Mouse (Mus musculus) yolk sac, embryonic 10.5 days (tissue): ENCODE measurements around the gene Dap.

Experiments used
- DNase-seq: peaks from one replicate; pipeline ENCODE4 v3.0.0-alpha.2; 2017; ENCODE audit warnings: low spot score

Gene Dap

DNA sequence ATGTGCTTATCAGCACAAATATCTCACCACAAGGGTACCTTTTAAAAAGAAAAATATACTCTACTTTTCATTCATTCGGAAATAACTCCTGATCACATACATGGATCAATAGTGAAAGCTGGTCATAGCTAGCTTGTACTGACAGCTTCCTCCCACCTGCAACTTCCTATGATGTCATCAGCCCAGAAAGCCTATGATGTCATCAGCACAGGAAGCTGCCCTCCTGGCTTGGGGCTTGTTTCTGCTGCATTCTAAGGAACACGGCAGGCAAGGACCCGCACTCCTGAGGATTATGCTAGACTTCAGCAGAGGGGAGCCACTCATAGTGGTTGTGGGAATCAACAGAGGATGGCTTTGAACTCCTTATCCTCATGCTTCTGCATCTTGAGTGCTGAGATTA, 80.2 kb downstream of the Dap start:
- DNase-seq: no peak

- no peak for DNase-seq
Observed at GRCm38 (mm10) chr15:31305181-31305580, 81.1 kb downstream of the Dap start.

DNA sequence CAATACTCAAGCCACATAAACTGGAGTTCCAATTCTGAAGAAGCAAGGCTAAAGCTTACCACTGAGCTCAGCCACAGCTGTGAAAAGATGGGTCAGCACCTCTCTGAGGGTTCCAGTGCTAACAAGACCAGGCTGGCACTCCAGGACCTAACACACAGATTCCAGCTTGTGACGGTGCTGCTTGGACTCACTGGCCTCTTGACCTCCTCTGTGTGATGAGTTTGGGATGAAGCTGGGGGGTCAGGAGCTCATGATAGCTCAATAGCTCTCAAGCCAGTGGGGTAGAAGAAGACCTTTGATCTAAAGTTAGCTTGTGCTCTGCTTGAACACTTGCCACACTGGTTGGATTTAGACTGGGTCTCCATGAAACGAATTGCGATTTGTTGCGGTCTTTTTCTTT, 82.6 kb downstream of the Dap start:
- DNase-seq: no peak

GRCm38 (mm10) chr15:31309526-31309925, 85.4 kb downstream of the Dap start:
- DNase-seq: no peak

- DNase-seq: no peak
Observed at GRCm38 (mm10) chr15:31312001-31312400, 87.9 kb downstream of the Dap start.

DNA sequence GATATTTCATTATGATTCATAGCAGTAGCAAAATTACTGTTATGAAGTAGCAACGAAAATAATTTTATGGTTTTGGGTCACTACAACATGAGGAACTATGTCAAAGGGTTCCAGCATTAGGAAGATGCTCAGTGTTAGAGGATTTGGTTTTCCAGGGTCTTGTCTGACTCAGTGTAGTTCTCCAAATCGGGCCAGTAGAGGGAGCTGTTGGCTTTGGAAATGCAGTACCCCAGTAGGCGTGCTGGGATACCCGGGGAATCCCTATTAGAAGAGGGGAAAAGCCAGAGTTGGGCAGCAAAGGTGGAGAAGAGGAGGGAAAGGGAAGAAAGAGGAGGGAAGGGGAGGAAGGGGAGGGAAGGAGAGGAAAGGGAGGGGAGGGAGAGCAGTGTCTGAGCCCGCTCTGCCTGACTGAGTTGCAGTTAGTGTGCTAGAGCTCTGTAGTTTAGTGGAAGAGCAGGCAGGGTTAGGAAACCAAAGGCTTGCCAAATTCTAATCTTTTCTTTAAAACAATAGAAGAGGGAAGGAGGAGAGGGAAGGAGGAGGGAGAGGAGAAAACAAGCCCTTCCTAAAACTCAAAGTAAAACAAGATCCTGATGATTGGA, 91.6 kb downstream of the Dap start:
- DNase-seq: peak; percentile 67

- DNase-seq: no peak
Observed at GRCm38 (mm10) chr15:31317056-31317805, 93.1 kb downstream of the Dap start.

DNA sequence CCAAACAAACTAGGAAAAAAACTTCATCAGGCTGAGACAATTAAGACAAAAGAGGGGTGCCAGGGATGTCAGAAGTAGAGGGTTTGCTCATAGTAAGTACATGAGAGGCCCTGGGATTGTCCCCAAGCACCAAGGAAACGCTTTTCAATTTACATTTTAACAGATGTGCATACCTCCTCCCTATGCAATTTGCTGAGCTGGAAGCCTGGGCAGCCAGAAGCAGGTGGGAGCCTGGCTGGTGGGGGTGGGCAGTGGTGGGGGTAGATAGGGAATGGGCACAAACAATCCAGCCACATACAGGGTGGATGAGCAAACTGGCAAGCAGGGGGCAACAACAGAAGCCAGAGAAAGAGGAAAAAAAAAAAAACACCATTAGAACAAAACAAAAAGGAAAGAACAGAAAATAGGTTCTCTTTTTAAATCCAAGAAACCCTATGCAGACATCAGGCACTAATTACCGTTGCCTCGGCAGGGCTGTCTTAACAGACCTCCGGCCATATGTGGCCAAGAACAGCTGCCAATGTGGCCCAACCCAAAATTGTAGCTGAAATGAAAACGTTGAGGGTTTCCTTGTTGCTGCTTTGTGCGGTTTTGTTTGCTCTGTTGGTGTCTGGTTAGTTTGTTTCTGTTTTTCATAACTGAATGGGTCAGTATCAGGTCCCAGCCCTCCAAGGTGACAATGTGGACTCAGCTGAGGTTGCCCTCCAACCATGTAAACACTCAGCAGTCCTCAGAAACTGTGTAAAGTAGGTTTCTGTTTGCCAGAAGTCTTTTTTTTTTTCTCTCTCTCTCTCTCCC, 94.2 kb downstream of the Dap start:
- no peak for DNase-seq

- DNase-seq: no peak
Observed at GRCm38 (mm10) chr15:31319046-31319445, 94.9 kb downstream of the Dap start.

DNA sequence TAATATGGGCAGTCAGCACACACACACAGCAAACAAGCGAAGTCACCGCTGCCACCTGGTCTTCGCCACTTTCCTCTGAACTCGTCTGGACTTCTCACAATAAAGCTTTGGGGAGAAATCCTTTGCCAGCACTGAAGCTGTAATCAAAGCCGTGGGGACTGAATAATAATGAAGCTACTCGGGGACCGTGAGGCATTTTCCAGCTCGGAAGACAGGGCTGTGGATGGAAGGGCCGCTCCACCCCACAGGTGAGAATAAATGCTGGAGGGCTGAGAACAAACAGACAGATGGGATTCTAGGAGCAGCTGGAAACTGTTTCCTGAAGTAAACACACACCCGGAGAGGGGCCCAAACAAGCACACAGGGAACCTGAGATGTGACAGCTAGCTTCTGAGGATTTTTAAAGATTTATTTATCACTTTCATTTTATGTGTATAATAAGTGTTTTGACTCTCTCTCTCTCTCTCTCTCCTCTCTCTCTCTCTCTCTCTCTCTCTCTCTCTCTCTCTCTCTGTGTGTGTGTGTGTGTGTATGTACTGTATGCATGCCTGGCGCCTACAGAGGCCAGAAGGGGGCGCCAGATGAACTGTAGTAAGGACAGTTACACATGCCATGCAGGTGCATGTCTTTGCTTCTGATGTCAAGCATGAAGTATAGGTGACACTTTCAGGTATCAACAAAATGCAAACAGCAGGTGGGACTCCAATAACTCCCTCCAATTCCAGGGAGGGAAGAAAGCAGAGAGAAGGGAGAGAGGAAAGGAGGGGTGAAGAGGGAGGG, 96.7 kb downstream of the Dap start:
- no peak for DNase-seq

- no peak for DNase-seq
Observed at GRCm38 (mm10) chr15:31323684-31324083, 99.6 kb downstream of the Dap start.
